Mouse (Mus musculus): ENCODE data around the gene Rnf144b. TPM values are rescaled to one million over a fixed set of nuclear protein-coding genes. Genes with fewer than 3 reads are reported as not detected.

The Rnf144b gene
- polyA plus RNA-seq, 1 experiment = 0.17 TPM

DNA sequence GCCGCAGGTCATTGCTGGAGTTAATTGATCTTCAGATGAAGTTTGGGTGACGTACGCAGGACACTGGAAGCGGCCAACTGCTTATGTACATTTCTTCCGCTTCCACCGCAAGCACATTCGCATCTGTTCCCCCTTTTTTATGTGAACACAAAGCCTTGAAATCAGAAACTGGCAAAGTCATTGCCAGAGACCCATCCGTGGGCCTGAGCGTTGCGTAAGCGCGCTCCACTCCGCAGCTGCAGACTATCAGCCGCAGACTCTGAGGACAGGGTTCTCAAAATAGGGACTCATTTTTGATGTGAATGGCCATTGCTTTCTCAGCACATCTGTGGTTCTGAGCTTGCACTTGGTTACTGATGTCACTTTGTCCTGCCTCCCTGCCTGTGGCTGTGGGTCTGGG is 28.6 kb downstream of the Rnf144b start:
- H3K4me2 ChIP-seq (ENCODE audit: low read depth) = no peak overlapping the region
- H3K79me2 ChIP-seq (ENCODE audit: control insufficient read depth, insufficient read depth) = no peaks in the 10 kb centered on the region
- TF ChIP-seq MAX (IDR thresholded peaks at IDR 0.05; ENCODE audit: low read depth) = no peak
- no peak for TF ChIP-seq CEBPB (IDR thresholded peaks at IDR 0.05; ENCODE audit: insufficient read depth, poor library complexity, severe bottlenecking)
- no peak for TF ChIP-seq MYOD1 (IDR thresholded peaks at IDR 0.05; ENCODE audit: control insufficient read depth in 1 of 3, insufficient read length in 2 of 3, low read depth in 2 of 3)
- TF ChIP-seq POLR2A (IDR thresholded peaks at IDR 0.05; ENCODE audit: insufficient read length, low read depth) = no peak
- TF ChIP-seq TCF3 (IDR thresholded peaks at IDR 0.05; ENCODE audit: insufficient read length, low read depth) = no peak
- no peak for TF ChIP-seq REST (IDR thresholded peaks at IDR 0.05; ENCODE audit: insufficient read depth, insufficient read length)
- no peak for TF ChIP-seq USF1 (IDR thresholded peaks at IDR 0.05; ENCODE audit: low read depth)
- TF ChIP-seq MYOG (IDR thresholded peaks at IDR 0.05; ENCODE audit: control insufficient read depth in 1 of 3, insufficient read depth in 1 of 3, insufficient read length in 2 of 3, low read depth in 2 of 3) = no peak
- TF ChIP-seq SRF (IDR thresholded peaks at IDR 0.05; ENCODE audit: control insufficient read depth, insufficient read length, low read depth) = no peak
- no peak for TF ChIP-seq E2F4 (IDR thresholded peaks at IDR 0.05; ENCODE audit: insufficient read depth)
- no peaks in the 10 kb centered on the region for H3K27me3 ChIP-seq (ENCODE audit: control insufficient read depth, insufficient read depth, insufficient read length)
- H3K4me3 ChIP-seq = no peak overlapping the region
- H3ac ChIP-seq (ENCODE audit: control insufficient read depth, insufficient read length) = no peak overlapping the region
- H3K36me3 ChIP-seq (ENCODE audit: control insufficient read depth, insufficient read depth) = no peaks in the 10 kb centered on the region

DNA sequence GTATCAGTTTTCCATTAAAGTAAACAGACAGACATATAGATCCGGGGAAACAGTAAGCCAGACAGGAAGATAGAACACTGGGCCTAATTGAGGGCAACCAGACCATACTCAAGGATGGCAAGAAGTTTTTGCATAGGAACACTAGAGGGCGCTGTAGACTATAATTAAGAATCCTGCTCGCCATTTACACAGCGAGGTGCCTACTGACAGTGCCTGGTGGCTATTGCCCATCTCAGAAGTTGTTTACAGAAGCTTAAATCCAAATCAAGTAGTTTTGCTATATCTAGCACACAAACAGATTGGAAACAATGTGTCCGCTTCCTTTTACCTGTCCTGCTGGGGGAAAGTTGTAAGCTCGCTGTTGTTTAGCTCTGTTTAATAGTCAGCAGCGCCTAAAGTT is 29.9 kb downstream of the Rnf144b start:
- Histone ChIP-seq H3K79me2 (ENCODE audit: control insufficient read depth, insufficient read depth) (no peaks in the 10 kb centered on the region), H3ac (ENCODE audit: control insufficient read depth, insufficient read length) (no peak overlapping the region), H3K4me2 (ENCODE audit: low read depth) (no peak overlapping the region), H3K27me3 (ENCODE audit: control insufficient read depth, insufficient read depth, insufficient read length) (no peaks in the 10 kb centered on the region), H3K36me3 (ENCODE audit: control insufficient read depth, insufficient read depth) (no peaks in the 10 kb centered on the region), H3K4me3 (no peak overlapping the region)
- no peak for TF ChIP-seq USF1 (IDR thresholded peaks at IDR 0.05; ENCODE audit: low read depth)
- no peak for TF ChIP-seq REST (IDR thresholded peaks at IDR 0.05; ENCODE audit: insufficient read depth, insufficient read length)
- TF ChIP-seq SRF (IDR thresholded peaks at IDR 0.05; ENCODE audit: control insufficient read depth, insufficient read length, low read depth) = no peak
- TF ChIP-seq CEBPB (IDR thresholded peaks at IDR 0.05; ENCODE audit: insufficient read depth, poor library complexity, severe bottlenecking) = no peak

GRCm38 (mm10) chr13:47153206-47153605 is 30.8 kb downstream of the Rnf144b start:
- TF ChIP-seq POLR2AphosphoS2 (IDR thresholded peaks at IDR 0.05; ENCODE audit: insufficient read length, low read depth) = no peak
- no peak for TF ChIP-seq CEBPB (IDR thresholded peaks at IDR 0.05; ENCODE audit: insufficient read depth, poor library complexity, severe bottlenecking)
- TF ChIP-seq MYOD1 (IDR thresholded peaks at IDR 0.05; ENCODE audit: control insufficient read depth in 1 of 3, insufficient read length in 2 of 3, low read depth in 2 of 3) = no peak
- TF ChIP-seq E2F4 (IDR thresholded peaks at IDR 0.05; ENCODE audit: insufficient read depth) = no peak
- no peak for TF ChIP-seq TCF12 (IDR thresholded peaks at IDR 0.05; ENCODE audit: insufficient read depth, poor library complexity, severe bottlenecking)
- no peak for TF ChIP-seq TCF3 (IDR thresholded peaks at IDR 0.05; ENCODE audit: insufficient read length, low read depth)
- no peak for TF ChIP-seq MYOG (IDR thresholded peaks at IDR 0.05; ENCODE audit: control insufficient read depth in 1 of 3, insufficient read depth in 1 of 3, insufficient read length in 2 of 3, low read depth in 2 of 3)
- Histone ChIP-seq H3K27me3 (ENCODE audit: control insufficient read depth, insufficient read depth, insufficient read length) (no peaks in the 10 kb centered on the region), H3K79me2 (ENCODE audit: control insufficient read depth, insufficient read depth) (no peaks in the 10 kb centered on the region), H3K36me3 (ENCODE audit: control insufficient read depth, insufficient read depth) (no peaks in the 10 kb centered on the region), H3K4me2 (ENCODE audit: low read depth) (no peak overlapping the region), H3ac (ENCODE audit: control insufficient read depth, insufficient read length) (no peak overlapping the region), H3K4me3 (no peak overlapping the region)

GRCm38 (mm10) chr13:47154866-47155265 is 32.4 kb downstream of the Rnf144b start:
- Histone ChIP-seq H3K79me2 (ENCODE audit: control insufficient read depth, insufficient read depth) (no peaks in the 10 kb centered on the region), H3K36me3 (ENCODE audit: control insufficient read depth, insufficient read depth) (no peaks in the 10 kb centered on the region), H3K4me2 (ENCODE audit: low read depth) (no peak overlapping the region), H3K27me3 (ENCODE audit: control insufficient read depth, insufficient read depth, insufficient read length) (no peaks in the 10 kb centered on the region), H3ac (ENCODE audit: control insufficient read depth, insufficient read length) (no peak overlapping the region), H3K4me3 (no peak overlapping the region)
- TF ChIP-seq USF1 (IDR thresholded peaks at IDR 0.05; ENCODE audit: low read depth) = no peak
- TF ChIP-seq MYOD1 (IDR thresholded peaks at IDR 0.05; ENCODE audit: control insufficient read depth in 1 of 3, insufficient read length in 2 of 3, low read depth in 2 of 3) = no peak
- no peak for TF ChIP-seq CEBPB (IDR thresholded peaks at IDR 0.05; ENCODE audit: insufficient read depth, poor library complexity, severe bottlenecking)
- TF ChIP-seq POLR2AphosphoS2 (IDR thresholded peaks at IDR 0.05; ENCODE audit: insufficient read length, low read depth) = no peak
- no peak for TF ChIP-seq MAX (IDR thresholded peaks at IDR 0.05; ENCODE audit: low read depth)
- TF ChIP-seq TCF3 (IDR thresholded peaks at IDR 0.05; ENCODE audit: insufficient read length, low read depth) = no peak
- no peak for TF ChIP-seq TCF12 (IDR thresholded peaks at IDR 0.05; ENCODE audit: insufficient read depth, poor library complexity, severe bottlenecking)
- no peak for TF ChIP-seq POLR2A (IDR thresholded peaks at IDR 0.05; ENCODE audit: insufficient read length, low read depth)
- TF ChIP-seq MYOG (IDR thresholded peaks at IDR 0.05; ENCODE audit: control insufficient read depth in 1 of 3, insufficient read depth in 1 of 3, insufficient read length in 2 of 3, low read depth in 2 of 3) = no peak
- no peak for TF ChIP-seq E2F4 (IDR thresholded peaks at IDR 0.05; ENCODE audit: insufficient read depth)
- no peak for TF ChIP-seq REST (IDR thresholded peaks at IDR 0.05; ENCODE audit: insufficient read depth, insufficient read length)
- TF ChIP-seq SRF (IDR thresholded peaks at IDR 0.05; ENCODE audit: control insufficient read depth, insufficient read length, low read depth) = no peak

- Histone ChIP-seq H3K27me3 (ENCODE audit: control insufficient read depth, insufficient read depth, insufficient read length) (no peaks in the 10 kb centered on the region), H3K4me2 (ENCODE audit: low read depth) (no peak overlapping the region), H3K4me3 (no peak overlapping the region), H3K36me3 (ENCODE audit: control insufficient read depth, insufficient read depth) (no peaks in the 10 kb centered on the region), H3ac (ENCODE audit: control insufficient read depth, insufficient read length) (no peak overlapping the region), H3K79me2 (ENCODE audit: control insufficient read depth, insufficient read depth) (no peaks in the 10 kb centered on the region)
- no peak for TF ChIP-seq POLR2AphosphoS2 (IDR thresholded peaks at IDR 0.05; ENCODE audit: insufficient read length, low read depth)
- no peak for TF ChIP-seq POLR2A (IDR thresholded peaks at IDR 0.05; ENCODE audit: insufficient read length, low read depth)
- no peak for TF ChIP-seq USF1 (IDR thresholded peaks at IDR 0.05; ENCODE audit: low read depth)
- TF ChIP-seq MYOD1 (IDR thresholded peaks at IDR 0.05; ENCODE audit: control insufficient read depth in 1 of 3, insufficient read length in 2 of 3, low read depth in 2 of 3) = no peak
- no peak for TF ChIP-seq E2F4 (IDR thresholded peaks at IDR 0.05; ENCODE audit: insufficient read depth)
- TF ChIP-seq CEBPB (IDR thresholded peaks at IDR 0.05; ENCODE audit: insufficient read depth, poor library complexity, severe bottlenecking) = no peak
- TF ChIP-seq TCF3 (IDR thresholded peaks at IDR 0.05; ENCODE audit: insufficient read length, low read depth) = no peak
- no peak for TF ChIP-seq MAX (IDR thresholded peaks at IDR 0.05; ENCODE audit: low read depth)
- TF ChIP-seq SRF (IDR thresholded peaks at IDR 0.05; ENCODE audit: control insufficient read depth, insufficient read length, low read depth) = no peak
- no peak for TF ChIP-seq TCF12 (IDR thresholded peaks at IDR 0.05; ENCODE audit: insufficient read depth, poor library complexity, severe bottlenecking)
- TF ChIP-seq MYOG (IDR thresholded peaks at IDR 0.05; ENCODE audit: control insufficient read depth in 1 of 3, insufficient read depth in 1 of 3, insufficient read length in 2 of 3, low read depth in 2 of 3) = no peak
- TF ChIP-seq REST (IDR thresholded peaks at IDR 0.05; ENCODE audit: insufficient read depth, insufficient read length) = no peak
These were observed 34.4 kb downstream of the Rnf144b start for GRCm38 (mm10) chr13:47156841-47157240.
